Mouse (Mus musculus) urinary bladder, postnatal 4 days (tissue): ENCODE data around the gene Wdr35.
"Not testable (repeated sequence)": the region's sequence is repeated elsewhere in the genome, so short reads cannot be mapped to it uniquely, and the experiment has no call there.

Experiments
- DNase-seq, 2 experiments: peaks; one replicate each; pipeline ENCODE4 v3.0.0; 2021 to 2022; ENCODE audit warnings: low spot score in 2 of 2

Gene Wdr35

GRCm38 (mm10) chr12:8973820-8974465, at the start of gene Wdr35:
Wdr35 (plus strand) TSS chr12:8973892.
- peak; percentile 89 to 92 for DNase-seq

GRCm38 (mm10) chr12:8927652-8928051, 46.0 kb upstream of the Wdr35 start:
- DNase-seq = no peak

GRCm38 (mm10) chr12:8928766-8929165, 44.9 kb upstream of the Wdr35 start:
- no peak for DNase-seq

- no peak for DNase-seq
Measured at GRCm38 (mm10) chr12:8931083-8931482, 42.6 kb upstream of the Wdr35 start.

GRCm38 (mm10) chr12:8935349-8935748, 38.3 kb upstream of the Wdr35 start:
- no peak for DNase-seq

GRCm38 (mm10) chr12:8936210-8936609, 37.5 kb upstream of the Wdr35 start:
- not testable (repeated sequence) for DNase-seq

GRCm38 (mm10) chr12:8939490-8939889, 34.2 kb upstream of the Wdr35 start:
- no peak for DNase-seq

GRCm38 (mm10) chr12:8940011-8941005, 33.4 kb upstream of the Wdr35 start:
- no peak for DNase-seq

- DNase-seq = no peak
Measured at GRCm38 (mm10) chr12:8941131-8941615, 32.5 kb upstream of the Wdr35 start.

- no peak for DNase-seq
Measured at GRCm38 (mm10) chr12:8941699-8942392, 31.8 kb upstream of the Wdr35 start.

GRCm38 (mm10) chr12:8947163-8947562, 26.5 kb upstream of the Wdr35 start:
- no peak for DNase-seq

- peak; percentile 56 to 69 for DNase-seq
Measured at GRCm38 (mm10) chr12:8947714-8948464, 25.8 kb upstream of the Wdr35 start, which contains the start of gene Matn3. Matn3 (plus strand) TSS chr12:8947929.

GRCm38 (mm10) chr12:8953136-8953535, 20.6 kb upstream of the Wdr35 start:
- DNase-seq = no peak

GRCm38 (mm10) chr12:8954161-8954561, 19.5 kb upstream of the Wdr35 start:
- no peak for DNase-seq

- no peak for DNase-seq
Measured at GRCm38 (mm10) chr12:8961607-8962316, 11.9 kb upstream of the Wdr35 start.

- DNase-seq = no peak
Measured at GRCm38 (mm10) chr12:8969828-8970227, 3.9 kb upstream of the Wdr35 start.

- no peak for DNase-seq
Measured at GRCm38 (mm10) chr12:8975076-8975475, 1.4 kb downstream of the Wdr35 start.

- DNase-seq = no peak
Measured at GRCm38 (mm10) chr12:8993231-8993630, 19.5 kb downstream of the Wdr35 start.

- DNase-seq = no peak
Measured at GRCm38 (mm10) chr12:8998318-8998717, 24.6 kb downstream of the Wdr35 start.

GRCm38 (mm10) chr12:9002038-9002648, 28.5 kb downstream of the Wdr35 start:
- DNase-seq = peak in 1 of 2 experiments; percentile 40
